Mouse (Mus musculus): ENCODE results near the gene Ddx31. TPM values are rescaled to one million over a fixed set of nuclear protein-coding genes. Genes with fewer than 3 reads are reported as not detected.

Ddx31 gene
- polyA plus RNA-seq, 1 experiment from 2014 or later = 3.9 TPM

DNA sequence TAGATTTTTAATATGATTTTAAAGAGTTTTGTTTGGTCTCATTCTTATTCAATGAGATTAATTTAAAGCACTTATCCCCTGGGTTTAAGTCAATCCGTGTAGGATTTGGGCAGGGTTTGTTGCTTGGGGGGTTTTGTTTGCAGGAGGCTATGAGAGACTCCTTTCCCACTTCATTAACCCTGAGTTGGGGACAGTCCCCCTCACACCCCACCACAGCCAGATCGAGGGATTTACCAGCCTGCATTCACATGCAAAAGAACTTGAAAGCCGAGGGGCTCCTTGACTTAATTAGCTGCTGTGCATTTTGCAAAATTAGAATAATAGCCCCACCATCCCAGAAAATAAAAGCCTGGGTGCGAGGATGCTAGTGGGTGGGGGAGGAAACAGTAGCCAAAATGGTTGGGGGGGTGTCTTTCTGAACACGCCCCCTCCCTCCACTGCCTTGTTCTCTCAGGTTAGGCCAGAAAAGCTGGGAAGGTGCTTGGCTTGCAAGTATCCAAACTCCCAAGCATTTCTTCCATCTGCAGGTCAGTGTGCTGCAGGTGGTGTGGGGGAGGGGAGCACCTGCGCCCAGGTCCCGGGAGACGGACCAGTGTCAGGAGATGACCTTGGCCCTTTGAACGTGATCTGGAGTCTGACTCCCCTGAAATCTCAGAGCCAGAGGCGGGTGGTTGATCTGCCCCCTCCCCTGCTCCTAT, 67.6 kb downstream of the Ddx31 start:
- peaks cover 53% of the 10 kb centered on the region for H3K27me3 ChIP-seq (ENCODE audit: control insufficient read depth, insufficient read depth, low read depth, low read length)
- H3K36me3 ChIP-seq (ENCODE audit: control insufficient read depth, insufficient read depth) = no peaks in the 10 kb centered on the region
- no peak overlapping the region for H3K9ac ChIP-seq (ENCODE audit: low read depth, low read length)
- no peaks in the 10 kb centered on the region for H3K9me3 ChIP-seq (replicated peaks; ENCODE audit: control insufficient read depth, low read length)
- no peaks in the 10 kb centered on the region for H3K4me1 ChIP-seq (ENCODE audit: control insufficient read depth, low read depth, low read length)
- H3K4me3 ChIP-seq (ENCODE audit: low read depth, low read length) = no peak overlapping the region
- H3K4me2 ChIP-seq (ENCODE audit: low read depth, low read length) = 0 out of 2 replicates have a peak overlapping the region, but pooled peaks have one; percentile 4
- WGBS (ENCODE audit: insufficient replicate concordance) = 11% methylated on average over 10 of the region's 10 CpGs
- H3K27ac ChIP-seq (ENCODE audit: low read length) = no peak overlapping the region
- ATAC-seq (ENCODE audit: low read depth) = no peak

- Histone ChIP-seq H3K4me2 (ENCODE audit: low read depth, low read length) (peak overlapping the region; percentile 4; the same call in 1 of the 2 replicates), H3K36me3 (ENCODE audit: control insufficient read depth, insufficient read depth) (no peaks in the 10 kb centered on the region), H3K27me3 (ENCODE audit: control insufficient read depth, insufficient read depth, low read depth, low read length) (peaks cover 59% of the 10 kb centered on the region), H3K9ac (ENCODE audit: low read depth, low read length) (no peak overlapping the region), H3K4me3 (ENCODE audit: low read depth, low read length) (no peak overlapping the region), H3K9me3 (replicated peaks; ENCODE audit: control insufficient read depth, low read length) (no peaks in the 10 kb centered on the region), H3K27ac (ENCODE audit: low read length) (no peak overlapping the region), H3K4me1 (ENCODE audit: control insufficient read depth, low read depth, low read length) (no peaks in the 10 kb centered on the region)
- 2% methylated on average over 39 of the region's 39 CpGs for WGBS (ENCODE audit: insufficient replicate concordance)
- no peak for ATAC-seq (ENCODE audit: low read depth)
These were observed 68.4 kb downstream of the Ddx31 start for GRCm38 (mm10) chr2:28908389-28909153.

DNA sequence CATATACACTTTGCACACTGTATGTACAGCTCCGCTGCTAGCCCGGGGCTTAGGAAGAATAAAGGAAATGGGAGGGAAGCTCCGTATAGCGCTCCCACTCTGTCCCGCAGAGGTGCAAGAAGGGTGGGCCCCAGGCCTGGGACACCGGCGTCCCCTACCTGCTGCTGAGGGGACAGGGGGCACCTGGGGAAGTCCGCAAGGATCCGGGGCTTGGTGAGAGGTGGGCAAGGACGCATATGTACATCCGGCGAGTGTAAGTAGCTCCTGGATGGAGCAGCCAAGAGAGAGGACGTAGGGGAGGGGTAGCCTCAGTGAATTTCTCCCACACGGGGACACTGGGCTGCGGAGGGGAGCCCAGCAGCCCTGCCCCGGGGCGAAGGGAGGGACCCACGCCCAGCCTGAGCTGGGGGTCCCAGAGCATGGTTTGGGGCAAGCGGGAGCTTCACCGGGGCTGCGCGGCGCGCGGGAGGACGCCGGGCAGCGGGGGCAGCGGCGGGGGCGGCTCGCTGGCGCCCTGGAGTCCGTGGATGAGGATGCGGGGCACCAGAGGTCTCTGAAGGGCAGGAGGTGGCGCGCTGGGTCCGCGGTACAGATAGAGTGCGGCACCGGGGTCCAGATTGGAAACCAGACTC, 69.1 kb downstream of the Ddx31 start:
- WGBS (ENCODE audit: insufficient replicate concordance) = 2% methylated on average over 39 of the region's 41 CpGs
- H3K9ac ChIP-seq (ENCODE audit: low read depth, low read length) = no peak overlapping the region
- no peak for ATAC-seq (ENCODE audit: low read depth)

DNA sequence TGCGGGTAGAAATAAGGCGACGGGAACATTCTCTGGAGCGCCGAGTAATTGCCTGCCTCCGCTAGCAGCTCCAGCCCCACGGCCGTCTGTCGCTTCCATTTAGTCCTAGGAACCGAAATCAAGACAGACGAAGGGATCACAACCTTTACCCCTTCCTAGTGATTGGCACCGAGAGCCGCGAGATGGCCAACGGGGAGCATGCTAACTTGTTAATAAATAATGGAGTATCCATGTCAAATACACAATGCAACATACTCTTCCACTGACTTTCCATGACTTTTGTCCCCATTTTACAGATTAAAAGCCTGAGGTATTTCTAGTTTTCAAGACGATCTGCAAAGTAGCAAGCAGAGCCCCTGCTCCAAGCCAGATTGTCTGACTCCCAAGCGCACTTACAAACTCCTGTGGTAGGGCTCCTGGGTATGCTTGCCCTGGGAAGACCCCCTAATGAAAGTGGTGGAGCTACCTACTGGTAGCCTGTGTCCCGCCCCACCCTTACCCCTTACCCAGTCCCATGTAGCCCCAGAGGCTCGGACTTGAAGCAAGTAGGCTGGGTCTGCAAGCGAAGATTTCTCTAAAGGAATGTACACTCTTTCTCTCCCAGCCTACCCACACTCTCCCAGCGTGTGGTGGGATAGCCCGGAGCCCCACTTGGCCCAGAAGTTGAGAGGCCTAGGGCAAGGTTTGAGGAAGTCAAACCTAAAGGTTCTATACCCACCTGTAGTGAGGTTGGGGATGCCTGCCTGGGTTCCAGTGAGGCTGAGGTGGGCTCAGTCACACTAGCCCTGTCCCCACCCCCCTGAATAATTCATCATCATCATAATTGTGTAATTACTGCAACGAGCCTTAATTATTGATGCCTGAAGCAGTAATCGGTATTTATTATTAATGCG, 69.9 kb downstream of the Ddx31 start:
- WGBS (ENCODE audit: insufficient replicate concordance) = 8% methylated on average over 25 of the region's 25 CpGs
- H3K4me1 ChIP-seq (ENCODE audit: control insufficient read depth, low read depth, low read length) = no peaks in the 10 kb centered on the region
- H3K36me3 ChIP-seq (ENCODE audit: control insufficient read depth, insufficient read depth) = no peaks in the 10 kb centered on the region
- no peak for ATAC-seq (ENCODE audit: low read depth)
- peaks cover 74% of the 10 kb centered on the region for H3K27me3 ChIP-seq (ENCODE audit: control insufficient read depth, insufficient read depth, low read depth, low read length)
- H3K4me2 ChIP-seq (ENCODE audit: low read depth, low read length) = no peak overlapping the region
- H3K9me3 ChIP-seq (replicated peaks; ENCODE audit: control insufficient read depth, low read length) = no peaks in the 10 kb centered on the region
- no peak overlapping the region for H3K4me3 ChIP-seq (ENCODE audit: low read depth, low read length)
- no peak overlapping the region for H3K27ac ChIP-seq (ENCODE audit: low read length)
- no peak overlapping the region for H3K9ac ChIP-seq (ENCODE audit: low read depth, low read length)

More for the DNA sequence above, 69.1 kb downstream of the Ddx31 start:
- H3K4me3 ChIP-seq (ENCODE audit: low read depth, low read length) = no peak overlapping the region
- H3K4me1 ChIP-seq (ENCODE audit: control insufficient read depth, low read depth, low read length) = no peaks in the 10 kb centered on the region
- no peaks in the 10 kb centered on the region for H3K36me3 ChIP-seq (ENCODE audit: control insufficient read depth, insufficient read depth)
- H3K27me3 ChIP-seq (ENCODE audit: control insufficient read depth, insufficient read depth, low read depth, low read length) = peaks cover 66% of the 10 kb centered on the region
- H3K9me3 ChIP-seq (replicated peaks; ENCODE audit: control insufficient read depth, low read length) = no peaks in the 10 kb centered on the region
- no peak overlapping the region for H3K4me2 ChIP-seq (ENCODE audit: low read depth, low read length)
- no peak overlapping the region for H3K27ac ChIP-seq (ENCODE audit: low read length)

DNA sequence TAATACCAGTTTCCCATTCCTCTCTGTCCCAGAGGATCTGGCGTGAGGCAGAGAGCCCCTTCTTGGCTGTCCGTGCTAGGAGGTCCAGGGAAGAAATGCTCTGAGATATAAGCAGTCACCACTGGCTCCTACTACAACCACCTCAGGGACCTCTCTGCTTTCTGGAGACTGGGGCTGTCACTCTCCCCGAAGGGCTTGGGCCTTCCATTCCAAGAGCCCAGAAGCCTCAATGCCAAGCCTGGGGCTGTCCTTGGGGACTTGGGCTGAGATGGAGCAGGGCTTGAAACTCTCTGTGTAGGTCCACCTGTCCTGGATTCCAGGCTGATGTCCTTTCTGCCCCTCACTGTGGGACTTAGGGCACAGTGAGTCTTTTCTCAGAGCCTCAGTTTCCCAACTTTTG, 70.7 kb downstream of the Ddx31 start:
- Histone ChIP-seq H3K9ac (ENCODE audit: low read depth, low read length) (no peak overlapping the region), H3K4me1 (ENCODE audit: control insufficient read depth, low read depth, low read length) (no peaks in the 10 kb centered on the region), H3K36me3 (ENCODE audit: control insufficient read depth, insufficient read depth) (no peaks in the 10 kb centered on the region), H3K4me2 (ENCODE audit: low read depth, low read length) (no peak overlapping the region), H3K4me3 (ENCODE audit: low read depth, low read length) (no peak overlapping the region), H3K27ac (ENCODE audit: low read length) (no peak overlapping the region), H3K9me3 (replicated peaks; ENCODE audit: control insufficient read depth, low read length) (no peaks in the 10 kb centered on the region), H3K27me3 (ENCODE audit: control insufficient read depth, insufficient read depth, low read depth, low read length) (peaks cover 82% of the 10 kb centered on the region)
- 8% methylated on average over 3 of the region's 3 CpGs for WGBS (ENCODE audit: insufficient replicate concordance)
- no peak for ATAC-seq (ENCODE audit: low read depth)

DNA sequence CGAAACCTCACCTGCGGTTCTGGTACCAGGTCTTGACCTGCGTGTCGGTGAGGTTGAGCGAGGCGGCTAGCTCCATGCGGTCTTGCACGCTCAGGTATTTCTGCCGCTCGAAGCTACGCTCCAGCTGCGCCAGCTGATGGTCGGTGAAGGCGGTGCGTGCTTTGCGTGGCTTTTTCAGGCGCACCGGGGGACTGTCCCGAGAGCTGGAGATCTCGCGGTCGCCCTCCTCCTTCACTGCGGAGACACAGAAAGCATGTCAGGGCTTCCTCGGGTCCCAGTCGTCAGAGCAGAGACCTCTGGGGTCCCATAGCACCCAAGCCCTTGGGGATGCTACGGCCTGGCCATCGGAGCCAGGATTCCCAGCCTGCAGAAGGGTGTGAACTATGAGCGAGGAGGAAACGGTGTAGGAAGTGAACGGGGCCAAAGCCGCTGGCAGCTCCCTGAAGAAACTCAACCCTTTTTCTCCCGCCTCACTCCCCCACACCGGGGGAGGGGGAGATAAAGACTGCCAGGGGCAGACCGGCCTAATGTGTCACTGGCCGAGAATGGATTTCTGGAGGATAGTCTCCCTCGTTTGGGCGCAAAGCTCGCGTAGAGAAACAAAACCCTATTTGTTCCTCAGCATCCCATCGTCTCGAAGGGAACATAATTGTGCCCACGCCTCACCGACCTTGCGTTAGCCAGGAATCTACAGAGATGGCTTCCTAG, 71.3 kb downstream of the Ddx31 start:
- no peak overlapping the region for H3K4me3 ChIP-seq (ENCODE audit: low read depth, low read length)
- no peak for ATAC-seq (ENCODE audit: low read depth)
- H3K9me3 ChIP-seq (replicated peaks; ENCODE audit: control insufficient read depth, low read length) = no peaks in the 10 kb centered on the region
- H3K4me1 ChIP-seq (ENCODE audit: control insufficient read depth, low read depth, low read length) = no peaks in the 10 kb centered on the region
- no peak overlapping the region for H3K9ac ChIP-seq (ENCODE audit: low read depth, low read length)
- 2% methylated on average over 44 of the region's 44 CpGs for WGBS (ENCODE audit: insufficient replicate concordance)
- no peak overlapping the region for H3K4me2 ChIP-seq (ENCODE audit: low read depth, low read length)
- no peak overlapping the region for H3K27ac ChIP-seq (ENCODE audit: low read length)
- peaks cover 88% of the 10 kb centered on the region for H3K27me3 ChIP-seq (ENCODE audit: control insufficient read depth, insufficient read depth, low read depth, low read length)
- no peaks in the 10 kb centered on the region for H3K36me3 ChIP-seq (ENCODE audit: control insufficient read depth, insufficient read depth)

DNA sequence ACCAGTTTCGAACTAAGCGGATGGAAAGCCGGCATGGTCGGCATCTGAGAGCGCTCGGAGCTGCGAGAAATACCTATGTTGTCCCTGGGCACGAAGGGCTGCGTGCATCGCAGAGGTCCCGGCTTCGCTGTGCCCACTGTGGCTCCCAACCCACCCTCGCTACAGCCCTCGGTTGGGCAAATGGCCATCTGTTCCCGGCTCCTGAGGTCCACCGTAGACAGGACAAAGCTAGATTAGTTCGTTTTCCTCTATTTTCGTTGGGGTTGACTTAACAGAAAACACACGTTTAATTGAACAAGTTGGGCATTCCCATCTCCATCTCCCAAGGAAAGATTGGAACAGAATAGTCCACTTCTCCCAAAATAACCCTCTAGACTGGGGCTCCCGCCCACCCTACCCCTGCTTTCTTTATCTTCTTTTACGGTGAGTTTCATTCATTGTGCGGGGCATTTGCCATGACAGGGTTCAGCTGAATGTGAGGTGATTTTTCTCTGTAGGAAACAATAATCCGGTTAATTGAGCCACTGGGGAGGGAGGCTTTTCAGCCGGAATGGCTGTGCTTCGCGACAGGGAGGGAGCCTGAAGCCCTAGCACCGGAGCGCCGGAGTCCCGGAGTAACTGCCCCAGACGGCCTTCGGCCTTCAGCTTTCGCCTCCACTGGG, 72.0 kb downstream of the Ddx31 start:
- no peak for ATAC-seq (ENCODE audit: low read depth)
- H3K4me1 ChIP-seq (ENCODE audit: control insufficient read depth, low read depth, low read length) = no peaks in the 10 kb centered on the region
- H3K27me3 ChIP-seq (ENCODE audit: control insufficient read depth, insufficient read depth, low read depth, low read length) = peaks cover 95% of the 10 kb centered on the region
- no peak overlapping the region for H3K4me3 ChIP-seq (ENCODE audit: low read depth, low read length)
- no peak overlapping the region for H3K9ac ChIP-seq (ENCODE audit: low read depth, low read length)
- no peak overlapping the region for H3K27ac ChIP-seq (ENCODE audit: low read length)
- H3K4me2 ChIP-seq (ENCODE audit: low read depth, low read length) = no peak overlapping the region
- 3% methylated on average over 33 of the region's 33 CpGs for WGBS (ENCODE audit: insufficient replicate concordance)
- H3K36me3 ChIP-seq (ENCODE audit: control insufficient read depth, insufficient read depth) = no peaks in the 10 kb centered on the region
- H3K9me3 ChIP-seq (replicated peaks; ENCODE audit: control insufficient read depth, low read length) = no peaks in the 10 kb centered on the region

- ATAC-seq (ENCODE audit: low read depth) = no peak
- H3K36me3 ChIP-seq (ENCODE audit: control insufficient read depth, insufficient read depth) = no peaks in the 10 kb centered on the region
- H3K9me3 ChIP-seq (replicated peaks; ENCODE audit: control insufficient read depth, low read length) = no peaks in the 10 kb centered on the region
- 7% methylated on average over 4 of the region's 4 CpGs for WGBS (ENCODE audit: insufficient replicate concordance)
- H3K27ac ChIP-seq (ENCODE audit: low read length) = no peak overlapping the region
- peaks cover 99% of the 10 kb centered on the region for H3K27me3 ChIP-seq (ENCODE audit: control insufficient read depth, insufficient read depth, low read depth, low read length)
- no peaks in the 10 kb centered on the region; the same call in 1 of the 2 replicates for H3K4me1 ChIP-seq (ENCODE audit: control insufficient read depth, low read depth, low read length)
- no peak overlapping the region for H3K4me2 ChIP-seq (ENCODE audit: low read depth, low read length)
- H3K9ac ChIP-seq (ENCODE audit: low read depth, low read length) = no peak overlapping the region
- no peak overlapping the region for H3K4me3 ChIP-seq (ENCODE audit: low read depth, low read length)
These were observed 72.8 kb downstream of the Ddx31 start for GRCm38 (mm10) chr2:28912961-28913360.
